Mouse (Mus musculus): ENCODE data around the gene Bag5. TPM values are rescaled to one million over a fixed set of nuclear protein-coding genes. Genes with fewer than 3 reads are reported as not detected.

The Bag5 gene
- polyA plus RNA-seq, 1 experiment, result 49.6 TPM

DNA sequence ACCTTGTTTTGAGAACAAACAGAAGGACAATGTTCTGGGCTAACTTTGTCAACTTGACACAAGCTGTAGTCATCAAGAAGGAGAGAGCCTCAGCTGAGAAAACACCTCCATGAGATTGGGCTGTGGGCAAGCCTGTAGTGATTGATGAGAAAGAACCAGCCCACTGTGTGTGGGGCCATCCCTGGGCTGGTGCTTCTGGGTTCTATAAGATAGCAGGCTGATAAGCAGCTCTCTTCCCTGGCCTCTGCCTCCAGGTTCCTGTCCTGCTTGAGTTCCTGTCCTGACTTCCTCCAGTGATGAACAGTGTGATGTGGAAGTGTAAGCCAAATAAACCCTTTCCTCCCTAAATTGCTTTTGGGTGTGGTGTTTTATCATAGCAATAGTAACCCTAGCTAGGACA is 41.7 kb upstream of the Bag5 start:
- H3K27ac ChIP-seq (ENCODE audit: insufficient read depth, low read length), result no peak overlapping the region
- H3K4me3 ChIP-seq (ENCODE audit: insufficient read depth, low read length), result no peak overlapping the region
- peaks cover 1% of the 10 kb centered on the region; the same call in 1 of the 2 replicates for H3K4me1 ChIP-seq (ENCODE audit: control insufficient read depth, insufficient read depth, low read length)
- TF ChIP-seq POLR2A (IDR thresholded peaks at IDR 0.05; ENCODE audit: extremely low read depth, insufficient read depth, low read length) (no peak), CTCF (IDR thresholded peaks at IDR 0.05; ENCODE audit: extremely low read depth, insufficient read depth, low read length) (no peak)

DNA sequence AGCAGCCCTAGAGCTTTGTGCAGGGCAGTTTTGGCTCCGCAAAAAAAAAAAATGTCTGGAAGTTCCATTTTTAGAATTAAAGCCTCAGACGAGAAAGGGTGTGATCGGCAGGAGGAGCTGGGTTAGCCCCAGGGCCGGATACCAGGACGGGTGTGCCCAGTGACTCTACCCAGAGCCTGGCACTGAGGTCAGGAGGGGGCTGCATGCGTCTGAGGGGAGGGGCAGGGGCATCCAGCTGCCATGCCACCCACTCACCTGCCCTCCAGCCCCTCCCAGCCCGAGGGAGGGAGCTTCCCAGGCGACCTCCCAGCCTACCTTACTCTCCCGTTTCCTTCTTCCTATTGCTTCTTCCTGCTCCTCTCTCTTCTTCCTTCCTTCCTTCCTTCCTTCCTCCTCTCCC is 40.3 kb upstream of the Bag5 start:
- TF ChIP-seq CTCF (IDR thresholded peaks at IDR 0.05; ENCODE audit: extremely low read depth, insufficient read depth, low read length) (no peak), POLR2A (IDR thresholded peaks at IDR 0.05; ENCODE audit: extremely low read depth, insufficient read depth, low read length) (no peak)
- H3K4me1 ChIP-seq (ENCODE audit: control insufficient read depth, insufficient read depth, low read length), result peaks cover 1% of the 10 kb centered on the region; the same call in 1 of the 2 replicates
- H3K4me3 ChIP-seq (ENCODE audit: insufficient read depth, low read length), result no peak overlapping the region
- no peak overlapping the region for H3K27ac ChIP-seq (ENCODE audit: insufficient read depth, low read length)

GRCm38 (mm10) chr12:111752491-111752890 is 39.4 kb upstream of the Bag5 start:
- Histone ChIP-seq H3K4me1 (ENCODE audit: control insufficient read depth, insufficient read depth, low read length) (peaks cover 1% of the 10 kb centered on the region; the same call in 1 of the 2 replicates), H3K27ac (ENCODE audit: insufficient read depth, low read length) (no peak overlapping the region), H3K4me3 (ENCODE audit: insufficient read depth, low read length) (no peak overlapping the region)
- TF ChIP-seq POLR2A (IDR thresholded peaks at IDR 0.05; ENCODE audit: extremely low read depth, insufficient read depth, low read length) (no peak), CTCF (IDR thresholded peaks at IDR 0.05; ENCODE audit: extremely low read depth, insufficient read depth, low read length) (no peak)

GRCm38 (mm10) chr12:111750739-111751138 is 37.7 kb upstream of the Bag5 start:
- H3K4me3 ChIP-seq (ENCODE audit: insufficient read depth, low read length), result no peak overlapping the region
- H3K27ac ChIP-seq (ENCODE audit: insufficient read depth, low read length), result no peak overlapping the region
- H3K4me1 ChIP-seq (ENCODE audit: control insufficient read depth, insufficient read depth, low read length), result peaks cover 1% of the 10 kb centered on the region; the same call in 1 of the 2 replicates
- no peak for TF ChIP-seq CTCF (IDR thresholded peaks at IDR 0.05; ENCODE audit: extremely low read depth, insufficient read depth, low read length)
- TF ChIP-seq POLR2A (IDR thresholded peaks at IDR 0.05; ENCODE audit: extremely low read depth, insufficient read depth, low read length), result no peak

DNA sequence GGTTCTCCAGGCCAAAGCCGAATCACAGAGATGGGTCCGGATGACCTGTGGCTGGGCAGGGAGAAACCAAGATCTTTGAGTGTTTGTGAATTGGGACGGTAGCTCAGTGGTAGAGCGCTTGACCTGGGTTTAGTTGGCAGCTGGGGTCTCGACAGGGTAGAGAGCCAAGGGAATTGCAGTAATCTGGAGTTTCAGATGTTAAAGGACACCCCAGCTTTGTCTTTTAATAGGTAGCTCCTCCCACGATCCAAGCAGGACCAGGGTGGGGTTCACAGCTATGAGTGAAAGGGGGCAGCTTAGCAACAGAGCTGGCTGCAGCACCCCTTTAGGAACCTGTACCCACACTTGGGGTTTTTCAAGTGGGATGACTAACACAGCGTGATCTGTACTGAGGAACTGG is 34.4 kb upstream of the Bag5 start:
- no peak for TF ChIP-seq POLR2A (IDR thresholded peaks at IDR 0.05; ENCODE audit: extremely low read depth, insufficient read depth, low read length)
- TF ChIP-seq CTCF (IDR thresholded peaks at IDR 0.05; ENCODE audit: extremely low read depth, insufficient read depth, low read length), result no peak
- Histone ChIP-seq H3K27ac (ENCODE audit: insufficient read depth, low read length) (no peak overlapping the region), H3K4me1 (ENCODE audit: control insufficient read depth, insufficient read depth, low read length) (peaks cover 3% of the 10 kb centered on the region), H3K4me3 (ENCODE audit: insufficient read depth, low read length) (no peak overlapping the region)

DNA sequence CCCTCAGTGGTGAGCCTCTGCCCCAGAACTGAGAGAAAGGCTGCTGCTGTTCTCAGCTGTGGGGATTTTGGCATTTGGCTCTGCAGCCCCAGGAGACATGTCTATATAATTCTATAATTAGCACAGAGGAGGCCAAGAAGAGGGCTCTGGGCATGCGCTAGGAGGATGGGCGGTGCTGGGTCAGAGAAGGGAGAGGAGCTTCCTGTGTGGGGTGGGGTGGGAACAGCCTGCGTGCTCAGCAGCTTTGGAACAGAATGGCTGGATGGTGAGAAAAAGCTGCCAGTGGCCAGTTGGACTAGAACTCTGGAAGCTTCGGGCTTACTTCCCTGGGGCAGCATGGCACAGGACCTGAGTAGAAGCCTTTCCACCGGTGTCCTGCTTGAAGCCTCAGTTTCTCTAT is 33.0 kb upstream of the Bag5 start:
- peaks cover 3% of the 10 kb centered on the region for H3K4me1 ChIP-seq (ENCODE audit: control insufficient read depth, insufficient read depth, low read length)
- no peak overlapping the region for H3K4me3 ChIP-seq (ENCODE audit: insufficient read depth, low read length)
- no peak overlapping the region for H3K27ac ChIP-seq (ENCODE audit: insufficient read depth, low read length)
- TF ChIP-seq CTCF (IDR thresholded peaks at IDR 0.05; ENCODE audit: extremely low read depth, insufficient read depth, low read length) (no peak), POLR2A (IDR thresholded peaks at IDR 0.05; ENCODE audit: extremely low read depth, insufficient read depth, low read length) (peak; percentile 28; the same call in 1 of the 2 replicates)

- no peak overlapping the region for H3K4me3 ChIP-seq (ENCODE audit: insufficient read depth, low read length)
- no peak overlapping the region for H3K27ac ChIP-seq (ENCODE audit: insufficient read depth, low read length)
- TF ChIP-seq POLR2A (IDR thresholded peaks at IDR 0.05; ENCODE audit: extremely low read depth, insufficient read depth, low read length) (no peak), CTCF (IDR thresholded peaks at IDR 0.05; ENCODE audit: extremely low read depth, insufficient read depth, low read length) (no peak)
- peaks cover 3% of the 10 kb centered on the region; the same call in 1 of the 2 replicates for H3K4me1 ChIP-seq (ENCODE audit: control insufficient read depth, insufficient read depth, low read length)
These were observed 32.2 kb upstream of the Bag5 start for GRCm38 (mm10) chr12:111745274-111745673.

DNA sequence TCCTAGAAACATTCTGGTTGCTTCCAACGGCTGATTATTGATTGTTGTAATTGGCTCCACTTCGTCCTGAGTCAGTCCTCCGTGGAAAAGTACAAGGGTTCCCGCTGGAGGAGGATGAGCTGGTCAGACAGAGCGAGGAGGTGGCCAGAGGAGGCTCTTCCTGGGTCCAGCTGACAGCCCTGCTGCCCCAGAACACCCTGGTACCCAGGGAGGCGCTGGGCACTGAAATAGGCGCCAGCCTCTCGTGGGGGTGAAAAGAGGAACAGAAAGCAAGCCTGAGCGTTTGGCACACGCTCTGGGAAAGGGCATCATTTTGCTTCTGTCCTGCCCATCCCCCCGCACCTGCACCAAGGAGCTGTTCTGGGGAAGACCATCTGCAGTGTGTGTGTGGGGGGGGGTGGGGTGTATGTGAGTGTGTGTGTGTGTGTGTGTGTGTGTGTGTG is 30.9 kb upstream of the Bag5 start:
- no peak overlapping the region for H3K4me3 ChIP-seq (ENCODE audit: insufficient read depth, low read length)
- peaks cover 3% of the 10 kb centered on the region; the same call in 1 of the 2 replicates for H3K4me1 ChIP-seq (ENCODE audit: control insufficient read depth, insufficient read depth, low read length)
- no peak for TF ChIP-seq POLR2A (IDR thresholded peaks at IDR 0.05; ENCODE audit: extremely low read depth, insufficient read depth, low read length)
- TF ChIP-seq CTCF (IDR thresholded peaks at IDR 0.05; ENCODE audit: extremely low read depth, insufficient read depth, low read length), result no peak
- no peak overlapping the region for H3K27ac ChIP-seq (ENCODE audit: insufficient read depth, low read length)

DNA sequence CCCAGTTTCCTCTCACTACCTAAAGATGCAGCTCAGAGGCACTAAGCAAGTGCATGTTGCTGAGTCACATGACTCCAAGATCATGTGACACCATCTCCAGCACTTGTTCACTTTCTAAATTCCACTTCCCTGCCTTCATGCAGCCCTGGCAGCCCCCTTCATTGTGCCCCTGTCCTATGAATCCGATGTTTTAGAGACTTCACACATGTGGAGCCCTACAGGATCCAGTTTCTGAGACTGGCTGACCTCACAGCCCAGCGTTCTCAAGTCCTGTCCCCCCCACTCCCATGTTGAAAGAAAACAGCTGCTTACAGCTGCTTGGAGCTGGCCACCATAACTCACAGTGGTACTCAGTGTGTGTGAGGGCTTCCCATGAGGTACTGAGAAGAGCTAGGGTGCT is 30.4 kb upstream of the Bag5 start:
- no peak overlapping the region for H3K27ac ChIP-seq (ENCODE audit: insufficient read depth, low read length)
- no peak overlapping the region for H3K4me3 ChIP-seq (ENCODE audit: insufficient read depth, low read length)
- H3K4me1 ChIP-seq (ENCODE audit: control insufficient read depth, insufficient read depth, low read length), result peaks cover 3% of the 10 kb centered on the region; the same call in 1 of the 2 replicates
- no peak for TF ChIP-seq CTCF (IDR thresholded peaks at IDR 0.05; ENCODE audit: extremely low read depth, insufficient read depth, low read length)

GRCm38 (mm10) chr12:111741338-111741737 is 28.3 kb upstream of the Bag5 start:
- no peak overlapping the region for H3K27ac ChIP-seq (ENCODE audit: insufficient read depth, low read length)
- H3K4me3 ChIP-seq (ENCODE audit: insufficient read depth, low read length), result no peak overlapping the region
- no peak for TF ChIP-seq POLR2A (IDR thresholded peaks at IDR 0.05; ENCODE audit: extremely low read depth, insufficient read depth, low read length)
- TF ChIP-seq CTCF (IDR thresholded peaks at IDR 0.05; ENCODE audit: extremely low read depth, insufficient read depth, low read length), result no peak
- H3K4me1 ChIP-seq (ENCODE audit: control insufficient read depth, insufficient read depth, low read length), result peaks cover 3% of the 10 kb centered on the region; the same call in 1 of the 2 replicates

All from cortical plate, adult 2 months (tissue).